Mouse (Mus musculus): ENCODE results near the gene Gabrg1.

The Gabrg1 gene

GRCm38 (mm10) chr5:70842192-70843095 lies at the start of gene Gabrg1:
Gene Gabrg1 (minus strand): TSS chr5:70842617.
- in situ Hi-C loops (cut with MboI, MseI) = no loop called here

GRCm38 (mm10) chr5:70884026-70884425 lies 41.6 kb upstream of the Gabrg1 start:
- in situ Hi-C loops (cut with MboI, MseI) = no loop called here

- in situ Hi-C loops (cut with MboI, MseI) = no loop called here
These were observed 27.7 kb upstream of the Gabrg1 start for GRCm38 (mm10) chr5:70870081-70870480.

GRCm38 (mm10) chr5:70843096-70843734 lies 798 bp upstream of the Gabrg1 start:
- in situ Hi-C loops (cut with MboI, MseI) = no loop called here

GRCm38 (mm10) chr5:70818681-70819080 lies 23.7 kb downstream of the Gabrg1 start:
- in situ Hi-C loops (cut with MboI, MseI) = loop anchor here (10.0 kb wide), 1 partner anchor 206 kb away; no protein-coding TSS in a partner anchor

GRCm38 (mm10) chr5:70736156-70736555 lies 106.3 kb downstream of the Gabrg1 start:
- in situ Hi-C loops (cut with MboI, MseI) = no loop called here

- in situ Hi-C loops (cut with MboI, MseI) = loop anchor here (25.0 kb wide), 1 partner anchor 1983 kb away; no protein-coding TSS in a partner anchor
These were observed 138.1 kb downstream of the Gabrg1 start for GRCm38 (mm10) chr5:70704361-70704760.
